ENCODE assay signal across 9 mouse cellular contexts in genomic region chr11:105153068-105153833, GRCm38 (mm10). TPM values are rescaled to one million over a fixed set of nuclear protein-coding genes. Genes with fewer than 3 reads are reported as not detected.
A peak's percentile ranks its signal among the peaks of the same experiment; 100 is the strongest.
DNase-seq lines count a peak whose midpoint lies in the region; ATAC-seq lines count a peak whose summit lies in the region.
"Had no signal": no experiment of that assay in that cellular context is flagged by ENCODE, and none has a peak within 500 bp of the region (broad histone marks: within the 10 kb centered on the region; RNA-seq: fewer than 3 reads in every experiment).

No protein-coding gene starts in this region.

- H3K4me1 ChIP-seq in heart, embryonic 12.5 days (replicated peaks) = peaks cover 49% of the 10 kb centered on the region
- H3K4me1 ChIP-seq in kidney, embryonic 15.5 days = peaks cover 26% of the 10 kb centered on the region

- no peak overlapping the region for H3K9ac ChIP-seq in heart, embryonic 12.5 days
- H3K9ac ChIP-seq in kidney, embryonic 15.5 days = no peak overlapping the region

- peak; percentile 89 for ATAC-seq in heart, embryonic 12.5 days (ENCODE audit: insufficient number of reproducible peaks, low FRiP score)
- peak; percentile 83 for ATAC-seq in kidney, embryonic 15.5 days (replicated peaks; ENCODE audit: low FRiP score)

- H3K27ac ChIP-seq in heart, embryonic 12.5 days (ENCODE audit: poor library complexity, severe bottlenecking) = peak overlapping the region; percentile 69
- 0 out of 2 replicates have a peak overlapping the region, but pooled peaks have one; percentile 33 for H3K27ac ChIP-seq in kidney, embryonic 15.5 days

- peak overlapping the region; percentile 54 for H3K4me2 ChIP-seq in heart, embryonic 12.5 days
- no peak overlapping the region for H3K4me2 ChIP-seq in kidney, embryonic 15.5 days

- no peaks in the 10 kb centered on the region for H3K27me3 ChIP-seq in heart, embryonic 12.5 days (replicated peaks)
- no peaks in the 10 kb centered on the region for H3K27me3 ChIP-seq in kidney, embryonic 15.5 days

- no peak overlapping the region for H3K4me3 ChIP-seq in heart, embryonic 12.5 days
- no peak overlapping the region for H3K4me3 ChIP-seq in kidney, embryonic 15.5 days (replicated peaks)

- no peaks in the 10 kb centered on the region for H3K9me3 ChIP-seq in heart, embryonic 12.5 days (replicated peaks)
- H3K9me3 ChIP-seq in kidney, embryonic 15.5 days (replicated peaks) = no peaks in the 10 kb centered on the region

- H3K36me3 ChIP-seq in heart, embryonic 12.5 days = no peaks in the 10 kb centered on the region
- no peaks in the 10 kb centered on the region for H3K36me3 ChIP-seq in kidney, embryonic 15.5 days

- peak; percentile 77 for DNase-seq in 3T3-L1 (ENCODE audit: low read depth, low spot score)
- DNase-seq in adrenal gland, postnatal 14 days = peak; percentile 85
- peak; percentile 42 for DNase-seq in lung, postnatal 14 days
- DNase-seq in spleen, postnatal 36 days (ENCODE audit: low spot score in 2 of 2) = peak; percentile 24 to 53
- no peak for DNase-seq in left cerebral cortex, adult 11 months (ENCODE audit: low spot score)
- no peak for DNase-seq in left cerebral cortex, adult 18-20 months (ENCODE audit: low spot score in 2 of 2)

- 24% methylated on average over 12 of the region's 12 CpGs for WGBS in heart, embryonic 12.5 days
- WGBS in kidney, embryonic 15.5 days = 23% methylated on average over 12 of the region's 12 CpGs

RNA-seq across cellular contexts. Expression of gene Gm10842, which starts 6.6 kb away (rescaled TPM):
- not detected in 2 replicates for total RNA-seq in adrenal gland, postnatal 14 days (2021)
- not detected in 2 replicates for polyA plus RNA-seq in heart, embryonic 12.5 days (2016; fragmentation: Nextera tagmentation; extraction: Ambion mirVana)
- not detected in 2 replicates for polyA plus RNA-seq in kidney, embryonic 15.5 days (2015; fragmentation: Nextera tagmentation; extraction: Ambion mirVana)
- total RNA-seq in left cerebral cortex, adult 18-20 months (2021) = not detected
- polyA plus RNA-seq: small intestine, adult 2 months had no signal

RNA-seq across cellular contexts. Expression of gene Tlk2, which starts 25.4 kb away (rescaled TPM):
- 43.5 and 52.3 TPM in 2 replicates for total RNA-seq in adrenal gland, postnatal 14 days (2021)
- 20.7 and 21.0 TPM in 2 replicates for polyA plus RNA-seq in heart, embryonic 12.5 days (2016; fragmentation: Nextera tagmentation; extraction: Ambion mirVana)
- 18.1 and 21.1 TPM in 2 replicates for polyA plus RNA-seq in kidney, embryonic 15.5 days (2015; fragmentation: Nextera tagmentation; extraction: Ambion mirVana)
- 10 to 100 TPM; 49.4 to 53.9 TPM for total RNA-seq in left cerebral cortex, adult 18-20 months (2021)

RNA-seq across cellular contexts. Expression of gene Mettl2, which starts 27.0 kb away (rescaled TPM):
- total RNA-seq in adrenal gland, postnatal 14 days (2021) = 18.2 and 22.8 TPM in 2 replicates
- polyA plus RNA-seq in heart, embryonic 12.5 days (2016; fragmentation: Nextera tagmentation; extraction: Ambion mirVana) = 28.6 and 30.0 TPM in 2 replicates
- 45.6 TPM in 2 replicates for polyA plus RNA-seq in kidney, embryonic 15.5 days (2015; fragmentation: Nextera tagmentation; extraction: Ambion mirVana)
- 10 to 100 TPM; 13.0 to 13.7 TPM for total RNA-seq in left cerebral cortex, adult 18-20 months (2021)

Comparison
In these comparisons a context has a peak if more than half of its experiments do, and no peak if none do; other contexts are left out.
1. DNase-seq: peak in 3T3-L1 (single experiment), adrenal gland, postnatal 14 days (single experiment), lung, postnatal 14 days (single experiment) and spleen, postnatal 36 days (2 of 2); none in left cerebral cortex, adult 11 months (single experiment) and left cerebral cortex, adult 18-20 months (0 of 2).